Mouse (Mus musculus) thymus, postnatal 14 days (tissue): ENCODE data around the gene Fcrlb.
A peak's percentile ranks its signal among the peaks of the same experiment; 100 is the strongest.
"Not testable (repeated sequence)": the region's sequence is repeated elsewhere in the genome, so short reads cannot be mapped to it uniquely, and the experiment has no call there.

Experiments
- DNase-seq: peaks from one replicate; pipeline ENCODE4 v3.0.0; 2021

Gene Fcrlb

GRCm38 (mm10) chr1:170912891-170913615, at the start of gene Fcrlb:
Gene Fcrlb, minus strand, starts transcription at chr1:170912941.
- no peak for DNase-seq

GRCm38 (mm10) chr1:170962301-170962700, 49.6 kb upstream of the Fcrlb start:
- DNase-seq = no peak

GRCm38 (mm10) chr1:170961101-170961500, 48.4 kb upstream of the Fcrlb start:
- DNase-seq = no peak

- DNase-seq = no peak
Observed at GRCm38 (mm10) chr1:170959791-170960190, 47.0 kb upstream of the Fcrlb start.

- DNase-seq = no peak
Observed at GRCm38 (mm10) chr1:170958225-170958624, 45.5 kb upstream of the Fcrlb start.

- no peak for DNase-seq
Observed at GRCm38 (mm10) chr1:170953192-170953591, 40.5 kb upstream of the Fcrlb start.

GRCm38 (mm10) chr1:170950772-170951171, 38.0 kb upstream of the Fcrlb start:
- no peak for DNase-seq

GRCm38 (mm10) chr1:170944908-170945307, 32.2 kb upstream of the Fcrlb start:
- not testable (repeated sequence) for DNase-seq

- DNase-seq = not testable (repeated sequence)
Observed at GRCm38 (mm10) chr1:170944151-170944550, 31.4 kb upstream of the Fcrlb start.

- DNase-seq = no peak
Observed at GRCm38 (mm10) chr1:170939255-170939654, 26.5 kb upstream of the Fcrlb start.

GRCm38 (mm10) chr1:170934383-170934782, 21.6 kb upstream of the Fcrlb start:
- DNase-seq = no peak

- DNase-seq = no peak
Observed at GRCm38 (mm10) chr1:170933940-170934339, 21.2 kb upstream of the Fcrlb start.

GRCm38 (mm10) chr1:170933386-170933920, 20.7 kb upstream of the Fcrlb start:
- no peak for DNase-seq

GRCm38 (mm10) chr1:170932043-170932442, 19.3 kb upstream of the Fcrlb start:
- DNase-seq = no peak

GRCm38 (mm10) chr1:170929245-170929644, 16.5 kb upstream of the Fcrlb start:
- DNase-seq = no peak

GRCm38 (mm10) chr1:170928467-170928866, 15.7 kb upstream of the Fcrlb start:
- no peak for DNase-seq

GRCm38 (mm10) chr1:170927378-170927777, 14.6 kb upstream of the Fcrlb start, which contains the start of gene Fcrla:
Gene Fcrla, minus strand, starts transcription at chr1:170927583.
- DNase-seq = no peak

- DNase-seq = no peak
Observed at GRCm38 (mm10) chr1:170926941-170927340, 14.2 kb upstream of the Fcrlb start.

GRCm38 (mm10) chr1:170924485-170924884, 11.7 kb upstream of the Fcrlb start:
- peak; percentile 37 for DNase-seq

GRCm38 (mm10) chr1:170919308-170919707, 6.6 kb upstream of the Fcrlb start:
- no peak for DNase-seq

- no peak for DNase-seq
Observed at GRCm38 (mm10) chr1:170915657-170916056, 2.9 kb upstream of the Fcrlb start.

- DNase-seq = no peak
Observed at GRCm38 (mm10) chr1:170911907-170912660, 657 bp downstream of the Fcrlb start.

- DNase-seq = no peak
Observed at GRCm38 (mm10) chr1:170908341-170908740, 4.4 kb downstream of the Fcrlb start.
